Mouse (Mus musculus) CH12.LX (cell line): ENCODE measurements around the gene Myh9. TPM values are rescaled to one million over a fixed set of nuclear protein-coding genes. Genes with fewer than 3 reads are reported as not detected.

Experiments
- DNase-seq: peaks from one replicate; pipeline ENCODE4 v3.0.0-alpha.2; 2013; ENCODE audit errors: extremely low read depth
- H3K27ac ChIP-seq: 2 replicates; pipeline ENCODE4 v1.5.1; 2012; ENCODE audit warnings: low read depth, mild to moderate bottlenecking, control low read depth, moderate library complexity; ENCODE audit not compliant: insufficient read depth
- H3K27me3 ChIP-seq: replicated peaks from 2 replicates; pipeline ENCODE3; 2012; ENCODE audit warnings: inconsistent platforms
- H3K36me3 ChIP-seq, 2 experiments: replicated peaks in 1 of 2; 2 replicates each; pipeline versions ENCODE3 to v1.6.1; 2012; ENCODE audit warnings: inconsistent platforms in 1 of 2, low read length in 1 of 2, mild to moderate bottlenecking in 1 of 2, mixed read lengths in 1 of 2, moderate library complexity in 1 of 2; ENCODE audit not compliant: control insufficient read depth in 1 of 2, insufficient read depth in 1 of 2
- H3K4me1 ChIP-seq, 2 experiments: 2 replicates each; pipeline ENCODE4 v1.6.1; 2012; ENCODE audit warnings: inconsistent platforms in 1 of 2, moderate library complexity in 1 of 2; ENCODE audit not compliant: insufficient read depth in 2 of 2, control insufficient read depth in 1 of 2
- H3K4me2 ChIP-seq: 2 replicates; pipeline ENCODE4 v1.6.1; 2012; ENCODE audit warnings: low read depth, mild to moderate bottlenecking, control low read depth; ENCODE audit not compliant: poor library complexity, insufficient read depth, severe bottlenecking
- H3K4me3 ChIP-seq, 3 experiments: fragments of 150-350 bp in 1 of 3; sonication (generic) in 1 of 3; replicated peaks in 1 of 3; 2 replicates each; pipeline versions ENCODE3 to v1.5.1; 2011 to 2012; ENCODE audit warnings: low read depth in 2 of 3, low read length in 2 of 3, mild to moderate bottlenecking in 2 of 3, moderate library complexity in 2 of 3, control low read depth in 1 of 3, improper control_type of control experiment in 1 of 3, inconsistent platforms in 1 of 3, mixed read lengths in 1 of 3; ENCODE audit not compliant: poor library complexity in 1 of 3
- H3K79me2 ChIP-seq: replicated peaks from 2 replicates; pipeline ENCODE4 v1.6.1; 2012; ENCODE audit warnings: mild to moderate bottlenecking, moderate library complexity; ENCODE audit not compliant: control insufficient read depth, poor library complexity, insufficient read depth, severe bottlenecking; ENCODE audit errors: extremely low read depth
- H3K9ac ChIP-seq: 2 replicates; pipeline ENCODE4 v1.6.1; 2012; ENCODE audit warnings: low read depth, mild to moderate bottlenecking, control low read depth, moderate library complexity; ENCODE audit not compliant: insufficient read depth
- H3K9me3 ChIP-seq: replicated peaks from 2 replicates; pipeline ENCODE3; 2012; ENCODE audit warnings: low read length, inconsistent platforms, mixed read lengths
- BHLHE40 ChIP-seq: IDR thresholded peaks from 2 replicates; pipeline ENCODE4 v1.6.1; 2011; ENCODE audit warnings: mild to moderate bottlenecking, low read depth, low read length, improper control_type of control experiment
- CHD1 ChIP-seq: IDR thresholded peaks from 2 replicates; pipeline ENCODE4 v1.6.1; 2012; ENCODE audit warnings: low read depth, low read length, improper control_type of control experiment, inconsistent platforms
- CHD2 ChIP-seq: IDR thresholded peaks from 2 replicates; pipeline ENCODE4 v1.6.1; 2011; ENCODE audit warnings: low read length, improper control_type of control experiment
- E2F4 ChIP-seq: IDR thresholded peaks from 2 replicates; pipeline ENCODE4 v1.6.1; 2011; ENCODE audit warnings: low read depth, low read length, improper control_type of control experiment; ENCODE audit not compliant: insufficient replicate concordance
- GABPA ChIP-seq: IDR thresholded peaks from 2 replicates; pipeline ENCODE4 v1.6.1; 2012; ENCODE audit warnings: low read depth, low read length, improper control_type of control experiment, inconsistent platforms; ENCODE audit not compliant: insufficient replicate concordance
- IRF4 ChIP-seq: IDR thresholded peaks from 2 replicates; pipeline ENCODE4 v1.6.1; 2014; ENCODE audit warnings: low read depth, mild to moderate bottlenecking, inconsistent platforms, low read length, improper control_type of control experiment
- MAX ChIP-seq: IDR thresholded peaks from 2 replicates; pipeline ENCODE4 v1.6.1; 2011; ENCODE audit warnings: low read length, improper control_type of control experiment
- MAZ ChIP-seq: IDR thresholded peaks from 2 replicates; pipeline ENCODE4 v1.6.1; 2012; ENCODE audit warnings: low read depth, mild to moderate bottlenecking, inconsistent platforms, low read length, improper control_type of control experiment, moderate library complexity
- MXI1 ChIP-seq: IDR thresholded peaks from 2 replicates; pipeline ENCODE4 v1.6.1; 2011; ENCODE audit warnings: mild to moderate bottlenecking, low read depth, low read length, improper control_type of control experiment
- MYC ChIP-seq: IDR thresholded peaks from 2 replicates; pipeline ENCODE4 v1.6.1; 2011; ENCODE audit warnings: low read depth, mild to moderate bottlenecking, improper control_type of control experiment, low read length
- NELFE ChIP-seq: IDR thresholded peaks from 2 replicates; pipeline ENCODE4 v1.6.1; 2011; ENCODE audit warnings: low read depth, low read length, improper control_type of control experiment
- POLR2A ChIP-seq: IDR thresholded peaks from 2 replicates; pipeline ENCODE4 v1.6.1; 2011; ENCODE audit warnings: low read depth, mild to moderate bottlenecking, improper control_type of control experiment, low read length
- RCOR1 ChIP-seq: conservative IDR thresholded peaks from 2 replicates; pipeline ENCODE4 v1.6.1; 2012; ENCODE audit warnings: low read depth, mild to moderate bottlenecking, inconsistent platforms, low read length, improper control_type of control experiment
- SIN3A ChIP-seq: IDR thresholded peaks from 2 replicates; pipeline ENCODE4 v1.6.1; 2012; ENCODE audit warnings: low read length, improper control_type of control experiment, inconsistent platforms
- TBP ChIP-seq: conservative IDR thresholded peaks from 2 replicates; pipeline ENCODE4 v1.6.1; 2011; ENCODE audit warnings: low read depth, low read length, improper control_type of control experiment
- UBTF ChIP-seq: IDR thresholded peaks from 2 replicates; pipeline ENCODE4 v1.6.1; 2012; ENCODE audit warnings: low read depth, mild to moderate bottlenecking, inconsistent platforms, low read length, improper control_type of control experiment, moderate library complexity
- USF1 ChIP-seq: IDR thresholded peaks from 2 replicates; pipeline ENCODE4 v1.6.1; 2014; ENCODE audit warnings: low read depth, mild to moderate bottlenecking, inconsistent platforms, low read length, improper control_type of control experiment
- USF2 ChIP-seq: conservative IDR thresholded peaks from 2 replicates; pipeline ENCODE4 v1.6.1; 2011; ENCODE audit warnings: low read depth, low read length, improper control_type of control experiment
- ZC3H11A ChIP-seq: IDR thresholded peaks from 2 replicates; pipeline ENCODE4 v1.6.1; 2012; ENCODE audit warnings: low read depth, mild to moderate bottlenecking, inconsistent platforms, low read length, improper control_type of control experiment
- ZKSCAN1 ChIP-seq: IDR thresholded peaks from 2 replicates; pipeline ENCODE4 v1.6.1; 2012; ENCODE audit warnings: low read depth, inconsistent platforms, low read length, improper control_type of control experiment, borderline replicate concordance
- ZMIZ1 ChIP-seq: IDR thresholded peaks from 2 replicates; pipeline ENCODE4 v1.6.1; 2012; ENCODE audit warnings: low read depth, mild to moderate bottlenecking, inconsistent platforms, low read length, improper control_type of control experiment
- ZNF384 ChIP-seq: IDR thresholded peaks from 2 replicates; pipeline ENCODE4 v1.6.1; 2012; ENCODE audit warnings: low read depth, low read length, improper control_type of control experiment, inconsistent platforms
- dilution Hi-C: fragments of 300-500 bp; cut with MboI; formaldehyde crosslinking; loops from 2 replicates; pipeline ENCODE4 v1.14.3; 2020; ENCODE audit warnings: low sequenced_read_pairs; ENCODE audit not compliant: extremely low pct_unique_long_range_greater_than_20kb, extremely low pct_ligation_motif_present
- in situ Hi-C: fragments of 300-500 bp; cut with MboI; formaldehyde crosslinking; loops from 3 replicates; pipeline ENCODE4 v1.14.3; 2019; ENCODE audit warnings: low sequenced_read_pairs, low pct_ligation_motif_present, low pct_unique_long_range_greater_than_20kb, mixed read lengths
- polyA plus RNA-seq: library from polyadenylated mRNA; unstranded; fragments of >175 nt; gene quantifications from 2 replicates; pipeline ENCODE4 v1.2.1, GENCODE M21; 2012; ENCODE audit warnings: low read depth; ENCODE audit not compliant: insufficient read length
- total RNA-seq, 2 experiments: library from RNA; depleted of rRNA; stranded (reverse); fragments of 300-350 nt in 1 of 2; fragments of >200 nt in 1 of 2; gene quantifications; 2 replicates each; pipeline ENCODE4 v1.2.3; 2012 to 2014

The Myh9 gene
- total and polyA plus RNA-seq, 3 experiments = 43.8 to 165 (median 146) TPM

- peaks cover 3 to 5% of the 10 kb centered on the region in 2 experiments; a peak in 3 of 4 replicates for H3K4me1 ChIP-seq
- H3K9ac ChIP-seq = no peak overlapping the region
- dilution Hi-C loops = no loop called here
- in situ Hi-C loops = no loop called here
- TF ChIP-seq IRF4 (no peak), E2F4 (no peak), USF1 (no peak), UBTF (no peak), CHD1 (no peak), GABPA (no peak)
- no peak overlapping the region for H3K27ac ChIP-seq
- peaks cover 2% of the 10 kb centered on the region for H3K27me3 ChIP-seq
- no peak overlapping the region for H3K4me2 ChIP-seq
- DNase-seq = no peak
- H3K79me2 ChIP-seq = no peaks in the 10 kb centered on the region
- no peak overlapping the region for H3K4me3 ChIP-seq
- no peaks in the 10 kb centered on the region for H3K9me3 ChIP-seq
- no peaks in the 10 kb centered on the region for H3K36me3 ChIP-seq
Measured at GRCm38 (mm10) chr15:77873564-77873963, 31.6 kb upstream of the Myh9 start.

GRCm38 (mm10) chr15:77872996-77873395, 31.0 kb upstream of the Myh9 start:
- Histone ChIP-seq H3K27ac (no peak overlapping the region), H3K4me2 (no peak overlapping the region), H3K79me2 (no peaks in the 10 kb centered on the region), H3K27me3 (no peaks in the 10 kb centered on the region), H3K4me3 (no peak overlapping the region), H3K36me3 (no peaks in the 10 kb centered on the region), H3K9me3 (no peaks in the 10 kb centered on the region), H3K9ac (no peak overlapping the region), H3K4me1 (peaks cover 6 to 9% of the 10 kb centered on the region in 2 experiments)
- no peak for TF ChIP-seq MAZ
- no peak for TF ChIP-seq ZKSCAN1
- TF ChIP-seq NELFE = no peak
- TF ChIP-seq ZC3H11A = no peak
- no peak for TF ChIP-seq MYC
- TF ChIP-seq USF2 = no peak
- TF ChIP-seq CHD2 = no peak
- no peak for TF ChIP-seq TBP
- no peak for TF ChIP-seq POLR2A
- TF ChIP-seq USF1 = no peak
- no peak for TF ChIP-seq ZNF384
- no peak for TF ChIP-seq SIN3A
- TF ChIP-seq CHD1 = no peak
- no peak for TF ChIP-seq E2F4
- no peak for TF ChIP-seq BHLHE40
- TF ChIP-seq MXI1 = no peak
- no peak for TF ChIP-seq RCOR1
- TF ChIP-seq MAX = no peak
- TF ChIP-seq ZMIZ1 = no peak
- dilution Hi-C loops (no loop called here), in situ Hi-C loops (no loop called here)
- DNase-seq = no peak
